Mouse (Mus musculus) lung, postnatal 4 days (tissue): ENCODE measurements at regions not wholly inside any gene's neighbourhood (a gene's known extent, or its start where the extent isn't known, plus 50 kb on each side); places are given as distances from the start of the nearest gene placed in this dataset.

ENCODE experiments used
- DNase-seq, 2 experiments: peaks; one replicate each; pipeline ENCODE4 v3.0.0; 2021

DNA sequence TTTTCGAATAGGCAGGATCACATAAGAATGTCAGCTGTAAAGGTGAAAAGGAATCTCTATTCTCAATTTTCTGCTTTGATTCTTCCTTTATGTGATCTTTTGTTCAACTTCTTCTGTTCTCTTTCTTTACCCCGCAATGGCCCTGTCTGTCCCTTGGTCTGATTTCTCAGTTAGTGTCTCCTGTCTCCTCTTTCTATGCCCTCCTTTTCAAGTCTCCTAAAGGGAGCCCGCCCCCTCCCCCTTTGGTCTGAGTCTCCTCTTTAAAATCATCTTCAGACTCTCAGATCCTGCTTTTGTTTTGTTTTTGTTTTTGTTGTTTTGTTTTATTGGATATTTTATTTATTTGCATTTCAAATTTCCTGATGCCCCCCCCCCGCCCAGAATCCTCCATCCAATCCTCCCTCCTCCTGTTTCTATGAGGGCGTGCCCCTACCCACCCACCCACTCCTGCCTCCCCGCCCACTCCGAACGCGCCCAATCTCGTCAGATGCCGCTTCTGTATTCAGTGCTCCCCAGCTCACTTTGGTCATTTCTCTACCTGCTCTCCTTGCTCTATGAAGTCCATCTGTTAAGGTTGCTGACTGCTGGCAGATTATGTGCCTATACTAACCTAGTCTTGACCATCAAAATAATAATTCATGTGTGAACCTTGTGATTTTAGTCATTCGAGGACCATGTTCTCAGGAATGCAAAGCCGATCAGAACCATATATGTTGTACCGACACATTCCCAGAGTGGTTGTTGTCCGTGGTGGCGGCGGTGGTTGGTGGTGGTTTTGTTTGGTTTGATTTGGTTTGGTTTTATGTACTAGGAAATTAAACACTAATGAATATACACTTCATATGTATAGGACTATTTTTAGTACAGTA is 487.9 kb upstream of the Adam24 start:
- DNase-seq: no peak

- DNase-seq: peak in 1 of 2 experiments; percentile 17
Measured at GRCm38 (mm10) chr8:40187584-40187934, 487.3 kb upstream of the Adam24 start.

DNA sequence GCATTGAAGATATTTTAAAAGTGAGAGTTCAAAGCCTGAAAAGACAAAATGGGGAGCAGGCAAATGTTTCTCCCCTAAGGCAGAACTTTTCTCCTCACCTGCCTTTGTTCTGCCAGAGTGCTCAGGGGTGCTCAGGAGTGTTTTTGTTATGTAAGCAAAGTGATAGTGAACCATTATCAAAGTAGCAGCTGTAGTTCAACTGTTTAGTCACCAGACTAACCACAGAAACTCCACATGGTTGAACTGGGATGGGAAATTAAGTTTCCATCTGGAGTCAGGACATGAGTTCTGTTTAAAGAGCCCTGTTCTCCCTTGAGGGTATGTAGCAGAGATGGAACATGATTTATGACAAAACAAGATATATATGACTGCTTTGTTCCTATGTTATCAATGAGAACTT is 482.6 kb upstream of the Adam24 start:
- DNase-seq: no peak

DNA sequence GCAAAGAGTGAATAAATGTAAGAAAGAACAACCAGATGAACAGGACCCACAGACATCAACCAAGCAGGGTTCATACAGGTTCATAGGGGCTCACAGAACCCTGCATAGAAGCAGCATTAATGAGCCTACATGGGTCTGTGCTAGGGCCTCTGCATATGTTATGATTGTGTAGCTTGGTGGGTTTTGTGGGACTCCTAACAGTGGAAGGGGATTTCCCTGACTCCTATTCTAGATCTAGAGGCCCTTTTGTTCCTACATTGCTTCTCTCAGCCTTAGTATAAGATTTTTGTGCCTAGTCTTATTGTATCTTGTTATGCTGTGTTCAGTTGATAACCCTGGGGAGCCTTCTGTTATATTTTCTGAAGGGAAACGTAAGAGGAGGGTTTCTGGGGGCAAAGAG is 481.7 kb upstream of the Adam24 start:
- no peak for DNase-seq

- no peak for DNase-seq
Measured at GRCm38 (mm10) chr8:40210871-40211270, 464.0 kb upstream of the Adam24 start.

DNA sequence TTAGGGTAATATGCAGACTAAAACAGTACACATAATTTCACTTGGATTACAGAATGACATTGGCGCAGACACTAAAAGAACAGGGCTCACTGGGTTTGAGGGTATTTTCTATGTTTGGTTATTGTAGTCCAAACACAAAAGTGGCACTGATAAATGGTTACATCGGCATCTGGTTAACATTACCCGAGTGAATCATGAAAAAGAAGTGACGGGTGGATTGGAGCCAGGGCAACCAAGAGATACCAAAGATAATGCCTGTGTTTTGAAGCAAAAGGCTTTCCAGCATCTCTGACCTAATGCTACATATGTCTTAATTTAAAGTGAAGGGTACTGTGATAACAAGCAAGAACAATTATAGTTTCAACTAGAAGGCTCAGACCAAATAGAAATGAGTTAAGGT is 451.4 kb upstream of the Adam24 start:
- DNase-seq: no peak

GRCm38 (mm10) chr8:40227262-40227661 is 447.6 kb upstream of the Adam24 start:
- DNase-seq: no peak
